ENCODE assay signal across 7 mouse cellular contexts in genomic region chr13:23570261-23571021, GRCm38 (mm10). TPM values are rescaled to one million over a fixed set of nuclear protein-coding genes. Genes with fewer than 3 reads are reported as not detected.
DNase-seq lines count a peak whose midpoint lies in the region; ATAC-seq and TF ChIP-seq lines count a peak whose summit lies in the region.
"Not testable (repeated sequence)": the region's sequence is repeated elsewhere in the genome, so short reads cannot be mapped to it uniquely, and the experiment has no call there.

No protein-coding gene starts in this region.

- peak overlapping the region; percentile 51 for H3K9ac ChIP-seq in embryonic facial prominence, embryonic 11.5 days (replicated peaks; ENCODE audit: low read length)
- peak overlapping the region; percentile 57 for H3K9ac ChIP-seq in hindbrain, embryonic 16.5 days (ENCODE audit: low read depth, low read length)
- H3K9ac ChIP-seq in limb, embryonic 11.5 days (ENCODE audit: low read length) = peak overlapping the region; percentile 62
- peak overlapping the region; percentile 34; the same call in 1 of the 2 replicates for H3K9ac ChIP-seq in lung, postnatal 0 days (replicated peaks; ENCODE audit: low read depth)
- H3K9ac ChIP-seq in neural tube, embryonic 14.5 days (replicated peaks; ENCODE audit: low read depth, low read length) = peak overlapping the region; percentile 12

- peak; percentile 23; the same call in 1 of the 2 replicates for TF ChIP-seq CTCF in lung, postnatal 0 days (IDR thresholded peaks at IDR 0.05)

- H3K27me3 ChIP-seq in embryonic facial prominence, embryonic 11.5 days (ENCODE audit: control insufficient read depth, insufficient read depth, low read length); hindbrain, embryonic 16.5 days (replicated peaks; ENCODE audit: control insufficient read depth, insufficient read depth, low read length); limb, embryonic 11.5 days (ENCODE audit: control insufficient read depth, insufficient read depth, low read length); lung, postnatal 0 days (replicated peaks; ENCODE audit: insufficient read depth, low read length); neural tube, embryonic 14.5 days (ENCODE audit: control insufficient read depth, insufficient read depth, low read length): not testable (repeated sequence)

- not testable (repeated sequence) for H3K4me1 ChIP-seq in embryonic facial prominence, embryonic 11.5 days (ENCODE audit: control insufficient read depth, insufficient read depth, low read length); limb, embryonic 11.5 days (ENCODE audit: control insufficient read depth, insufficient read depth, low read length); lung, postnatal 0 days (ENCODE audit: insufficient read depth, low read depth, low read length)
- peaks cover 18% of the 10 kb centered on the region for H3K4me1 ChIP-seq in hindbrain, embryonic 16.5 days (ENCODE audit: control insufficient read depth, insufficient read depth, low read depth, low read length)
- H3K4me1 ChIP-seq in neural tube, embryonic 14.5 days (ENCODE audit: control insufficient read depth, insufficient read depth, low read length) = peaks cover 25% of the 10 kb centered on the region

- H3K36me3 ChIP-seq in embryonic facial prominence, embryonic 11.5 days (replicated peaks; ENCODE audit: control insufficient read depth, insufficient read depth, low read depth, low read length); hindbrain, embryonic 16.5 days (ENCODE audit: control insufficient read depth, insufficient read depth, low read length); limb, embryonic 11.5 days (ENCODE audit: control insufficient read depth, insufficient read depth, low read length); lung, postnatal 0 days (ENCODE audit: insufficient read depth, low read length); neural tube, embryonic 14.5 days (ENCODE audit: control insufficient read depth, insufficient read depth, low read length): not testable (repeated sequence)

- peak overlapping the region; percentile 32 for H3K4me3 ChIP-seq in embryonic facial prominence, embryonic 11.5 days (ENCODE audit: low read depth, low read length)
- peak overlapping the region; percentile 44 for H3K4me3 ChIP-seq in hindbrain, embryonic 16.5 days (ENCODE audit: low read length)
- peak overlapping the region; percentile 26 for H3K4me3 ChIP-seq in limb, embryonic 11.5 days (ENCODE audit: low read depth, low read length)
- peak overlapping the region; percentile 33 for H3K4me3 ChIP-seq in lung, postnatal 0 days (ENCODE audit: low read depth, low read length)
- H3K4me3 ChIP-seq in neural tube, embryonic 14.5 days (ENCODE audit: low read depth, low read length) = peak overlapping the region; percentile 47

- peak overlapping the region; percentile 93 for H3K27ac ChIP-seq in embryonic facial prominence, embryonic 11.5 days (replicated peaks; ENCODE audit: low read depth, low read length)
- H3K27ac ChIP-seq in hindbrain, embryonic 16.5 days (ENCODE audit: low read depth, low read length) = peak overlapping the region; percentile 90
- peak overlapping the region; percentile 95 for H3K27ac ChIP-seq in limb, embryonic 11.5 days (replicated peaks; ENCODE audit: low read depth, low read length)
- H3K27ac ChIP-seq in lung, postnatal 0 days (ENCODE audit: low read length) = peak overlapping the region; percentile 91
- peak overlapping the region; percentile 90 for H3K27ac ChIP-seq in neural tube, embryonic 14.5 days (ENCODE audit: low read depth, low read length)

- not testable (repeated sequence) for ATAC-seq in embryonic facial prominence, embryonic 11.5 days (replicated peaks; ENCODE audit: insufficient number of reproducible peaks, low FRiP score, low TSS enrichment, low read depth); hindbrain, embryonic 16.5 days; limb, embryonic 11.5 days (ENCODE audit: insufficient number of reproducible peaks, low FRiP score, low TSS enrichment, low read depth)
- ATAC-seq in granulocyte monocyte progenitor cell, adult 5-6 weeks (replicated peaks; ENCODE audit: poor library complexity, severe bottlenecking) = 0 out of 2 replicates have a peak, but pooled peaks have one; percentile 1
- peak; percentile 25 for ATAC-seq in lung, postnatal 0 days
- ATAC-seq in neural tube, embryonic 14.5 days (ENCODE audit: low read depth) = peak; percentile 25

- H3K9me3 ChIP-seq in embryonic facial prominence, embryonic 11.5 days (replicated peaks; ENCODE audit: control insufficient read depth, low read length); hindbrain, embryonic 16.5 days (ENCODE audit: control insufficient read depth, low read length); limb, embryonic 11.5 days (ENCODE audit: control insufficient read depth, low read length); lung, postnatal 0 days (ENCODE audit: low read length); neural tube, embryonic 14.5 days (ENCODE audit: control insufficient read depth, low read length): not testable (repeated sequence)

- H3K4me2 ChIP-seq in embryonic facial prominence, embryonic 11.5 days (ENCODE audit: low read depth, low read length) = peak overlapping the region; percentile 39
- peak overlapping the region; percentile 53 for H3K4me2 ChIP-seq in hindbrain, embryonic 16.5 days (ENCODE audit: low read length)
- peak overlapping the region; percentile 47 for H3K4me2 ChIP-seq in limb, embryonic 11.5 days (ENCODE audit: low read depth, severe bottlenecking)
- peak overlapping the region; percentile 64 for H3K4me2 ChIP-seq in lung, postnatal 0 days (replicated peaks; ENCODE audit: low read depth, low read length)
- peak overlapping the region; percentile 73 for H3K4me2 ChIP-seq in neural tube, embryonic 14.5 days (ENCODE audit: low read depth, low read length)

- peak; percentile 33 for DNase-seq in MN1 (ENCODE audit: low spot score)
- peak; percentile 69 for DNase-seq in embryonic facial prominence, embryonic 11.5 days (ENCODE audit: low spot score)
- DNase-seq in limb, embryonic 11.5 days (ENCODE audit: low spot score) = peak; percentile 46
- peak; percentile 15 for DNase-seq in lung, postnatal 0 days (ENCODE audit: low spot score)

- TF ChIP-seq EP300 in lung, postnatal 0 days (IDR thresholded peaks at IDR 0.05) = not testable (repeated sequence)

- WGBS in embryonic facial prominence, embryonic 11.5 days = 1% methylated on average over 19 of the region's 41 CpGs
- 2% methylated on average over 12 of the region's 41 CpGs for WGBS in hindbrain, embryonic 16.5 days
- WGBS in limb, embryonic 11.5 days = 1% methylated on average over 19 of the region's 41 CpGs
- WGBS in lung, postnatal 0 days = 3% methylated on average over 15 of the region's 41 CpGs
- WGBS in neural tube, embryonic 14.5 days = 2% methylated on average over 20 of the region's 41 CpGs

RNA-seq across cellular contexts. Expression of gene Hist1h2ae, which starts 0.6 kb away (rescaled TPM):
- polyA plus RNA-seq in embryonic facial prominence, embryonic 11.5 days (2014; fragmentation: Nextera tagmentation; extraction: Ambion mirVana) = 78.4 and 99.4 TPM in 2 replicates
- 5.5 and 7.4 TPM in 2 replicates for total RNA-seq in granulocyte monocyte progenitor cell, adult 5-6 weeks (2014; fragmentation: Nextera tagmentation)
- 405 and 464 TPM in 2 replicates for total RNA-seq in granulocyte monocyte progenitor cell, adult 5-6 weeks (2017)
- 9.4 and 14.5 TPM in 2 replicates for polyA plus RNA-seq in hindbrain, embryonic 16.5 days (2015; fragmentation: Nextera tagmentation; extraction: Ambion mirVana)
- 98.4 and 102 TPM in 2 replicates for polyA plus RNA-seq in limb, embryonic 11.5 days (2014; fragmentation: Nextera tagmentation; extraction: Ambion mirVana)
- 7.1 and 7.9 TPM in 2 replicates for polyA plus RNA-seq in lung, postnatal 0 days (2015; fragmentation: Nextera tagmentation; extraction: Ambion mirVana)
- polyA plus RNA-seq in neural tube, embryonic 14.5 days (2014; fragmentation: Nextera tagmentation; extraction: Ambion mirVana) = 11.7 and 12.9 TPM in 2 replicates

RNA-seq across cellular contexts. Expression of gene Hist1h2bg, which starts 0.8 kb away (rescaled TPM):
- 8.4 and 8.6 TPM in 2 replicates for polyA plus RNA-seq in embryonic facial prominence, embryonic 11.5 days (2014; fragmentation: Nextera tagmentation; extraction: Ambion mirVana)
- total RNA-seq in granulocyte monocyte progenitor cell, adult 5-6 weeks (2014; fragmentation: Nextera tagmentation) = 160 and 268 TPM in 2 replicates
- 1,365 and 1,429 TPM in 2 replicates for total RNA-seq in granulocyte monocyte progenitor cell, adult 5-6 weeks (2017)
- polyA plus RNA-seq in hindbrain, embryonic 16.5 days (2015; fragmentation: Nextera tagmentation; extraction: Ambion mirVana) = 0.79 and 1.4 TPM in 2 replicates
- polyA plus RNA-seq in limb, embryonic 11.5 days (2014; fragmentation: Nextera tagmentation; extraction: Ambion mirVana) = 8.2 and 10.0 TPM in 2 replicates
- polyA plus RNA-seq in lung, postnatal 0 days (2015; fragmentation: Nextera tagmentation; extraction: Ambion mirVana) = 1.3 and 1.9 TPM in 2 replicates
- 0.75 and 1.1 TPM in 2 replicates for polyA plus RNA-seq in neural tube, embryonic 14.5 days (2014; fragmentation: Nextera tagmentation; extraction: Ambion mirVana)

RNA-seq across cellular contexts. Expression of gene Hist1h2bf, which starts 3.6 kb away (rescaled TPM):
- polyA plus RNA-seq in embryonic facial prominence, embryonic 11.5 days (2014; fragmentation: Nextera tagmentation; extraction: Ambion mirVana) = 4.1 and 4.9 TPM in 2 replicates
- 148 and 188 TPM in 2 replicates for total RNA-seq in granulocyte monocyte progenitor cell, adult 5-6 weeks (2014; fragmentation: Nextera tagmentation)
- total RNA-seq in granulocyte monocyte progenitor cell, adult 5-6 weeks (2017) = 453 and 461 TPM in 2 replicates
- 0.44 and 0.67 TPM in 2 replicates for polyA plus RNA-seq in hindbrain, embryonic 16.5 days (2015; fragmentation: Nextera tagmentation; extraction: Ambion mirVana)
- polyA plus RNA-seq in limb, embryonic 11.5 days (2014; fragmentation: Nextera tagmentation; extraction: Ambion mirVana) = 4.5 and 5.4 TPM in 2 replicates
- 0.48 and 0.87 TPM in 2 replicates for polyA plus RNA-seq in lung, postnatal 0 days (2015; fragmentation: Nextera tagmentation; extraction: Ambion mirVana)
- 0.94 TPM in 1 of 2 replicates, not detected in the other for polyA plus RNA-seq in neural tube, embryonic 14.5 days (2014; fragmentation: Nextera tagmentation; extraction: Ambion mirVana)

RNA-seq across cellular contexts. Expression of gene Hist1h2ad, which starts 3.7 kb away (rescaled TPM):
- polyA plus RNA-seq in embryonic facial prominence, embryonic 11.5 days (2014; fragmentation: Nextera tagmentation; extraction: Ambion mirVana) = 2.1 and 3.8 TPM in 2 replicates
- total RNA-seq in granulocyte monocyte progenitor cell, adult 5-6 weeks (2014; fragmentation: Nextera tagmentation) = not detected in 2 replicates
- 685 and 1,721 TPM in 2 replicates for total RNA-seq in granulocyte monocyte progenitor cell, adult 5-6 weeks (2017)
- polyA plus RNA-seq in hindbrain, embryonic 16.5 days (2015; fragmentation: Nextera tagmentation; extraction: Ambion mirVana) = 0.57 and 1.3 TPM in 2 replicates
- 2.2 and 3.1 TPM in 2 replicates for polyA plus RNA-seq in limb, embryonic 11.5 days (2014; fragmentation: Nextera tagmentation; extraction: Ambion mirVana)
- polyA plus RNA-seq in lung, postnatal 0 days (2015; fragmentation: Nextera tagmentation; extraction: Ambion mirVana) = 0.49 and 0.57 TPM in 2 replicates
- 1.1 TPM in 1 of 2 replicates, not detected in the other for polyA plus RNA-seq in neural tube, embryonic 14.5 days (2014; fragmentation: Nextera tagmentation; extraction: Ambion mirVana)

RNA-seq across cellular contexts. Expression of gene Hist1h3d, which starts 5.1 kb away (rescaled TPM):
- 10.2 and 11.3 TPM in 2 replicates for polyA plus RNA-seq in embryonic facial prominence, embryonic 11.5 days (2014; fragmentation: Nextera tagmentation; extraction: Ambion mirVana)
- total RNA-seq in granulocyte monocyte progenitor cell, adult 5-6 weeks (2014; fragmentation: Nextera tagmentation) = 52.8 and 62.0 TPM in 2 replicates
- 83.5 and 136 TPM in 2 replicates for total RNA-seq in granulocyte monocyte progenitor cell, adult 5-6 weeks (2017)
- polyA plus RNA-seq in hindbrain, embryonic 16.5 days (2015; fragmentation: Nextera tagmentation; extraction: Ambion mirVana) = 0.85 and 1.3 TPM in 2 replicates
- 12.6 and 13.2 TPM in 2 replicates for polyA plus RNA-seq in limb, embryonic 11.5 days (2014; fragmentation: Nextera tagmentation; extraction: Ambion mirVana)
- 0.62 and 1.3 TPM in 2 replicates for polyA plus RNA-seq in lung, postnatal 0 days (2015; fragmentation: Nextera tagmentation; extraction: Ambion mirVana)
- polyA plus RNA-seq in neural tube, embryonic 14.5 days (2014; fragmentation: Nextera tagmentation; extraction: Ambion mirVana) = 0.50 and 1.1 TPM in 2 replicates

Comparison
In these comparisons a context has a peak if more than half of its experiments do, and no peak if none do; other contexts are left out.
1. DNase-seq: peak in every context shown above with its lines; median percentile 69 in embryonic facial prominence, embryonic 11.5 days; 46 in limb, embryonic 11.5 days; 33 in MN1; 15 in lung, postnatal 0 days.
2. H3K9ac ChIP-seq: peak in every context shown above with its lines; median percentile 62 in limb, embryonic 11.5 days; 57 in hindbrain, embryonic 16.5 days; 51 in embryonic facial prominence, embryonic 11.5 days; 34 in lung, postnatal 0 days; 12 in neural tube, embryonic 14.5 days.